Mouse (Mus musculus): ENCODE measurements around the gene Isg20. TPM values are rescaled to one million over a fixed set of nuclear protein-coding genes. Genes with fewer than 3 reads are reported as not detected.

The Isg20 gene
- 3.0 and 3.1 TPM in 2 replicates for polyA plus RNA-seq (2012; rRNA removed)

DNA sequence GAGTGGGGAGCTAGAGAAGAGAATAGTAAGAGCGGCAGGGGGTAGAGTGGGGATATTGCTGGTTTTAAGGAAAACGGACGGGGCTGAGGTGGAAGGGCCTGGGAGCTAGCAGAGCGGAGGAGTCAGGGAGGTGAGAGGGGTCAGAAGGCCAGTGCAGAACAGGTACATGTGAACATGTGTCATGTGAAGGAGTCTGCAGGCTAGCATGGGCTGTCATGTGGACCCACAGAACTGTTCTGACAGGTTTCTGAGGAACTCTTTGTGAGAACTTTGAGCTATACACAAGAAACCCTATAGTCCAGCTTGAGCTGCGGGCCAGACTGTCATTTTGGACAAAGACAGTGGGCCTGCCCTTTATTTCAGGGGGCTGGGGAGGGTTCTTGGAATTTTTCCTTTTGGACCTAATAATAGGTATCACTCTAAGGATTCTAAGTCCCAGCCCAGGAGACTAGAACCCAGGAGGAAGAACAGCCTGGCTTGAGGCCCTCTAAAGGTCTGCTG is at the start of gene Isg20:
Gene Isg20 (plus strand): TSS at position 451 of the 501 bp plus-strand sequence.

DNA sequence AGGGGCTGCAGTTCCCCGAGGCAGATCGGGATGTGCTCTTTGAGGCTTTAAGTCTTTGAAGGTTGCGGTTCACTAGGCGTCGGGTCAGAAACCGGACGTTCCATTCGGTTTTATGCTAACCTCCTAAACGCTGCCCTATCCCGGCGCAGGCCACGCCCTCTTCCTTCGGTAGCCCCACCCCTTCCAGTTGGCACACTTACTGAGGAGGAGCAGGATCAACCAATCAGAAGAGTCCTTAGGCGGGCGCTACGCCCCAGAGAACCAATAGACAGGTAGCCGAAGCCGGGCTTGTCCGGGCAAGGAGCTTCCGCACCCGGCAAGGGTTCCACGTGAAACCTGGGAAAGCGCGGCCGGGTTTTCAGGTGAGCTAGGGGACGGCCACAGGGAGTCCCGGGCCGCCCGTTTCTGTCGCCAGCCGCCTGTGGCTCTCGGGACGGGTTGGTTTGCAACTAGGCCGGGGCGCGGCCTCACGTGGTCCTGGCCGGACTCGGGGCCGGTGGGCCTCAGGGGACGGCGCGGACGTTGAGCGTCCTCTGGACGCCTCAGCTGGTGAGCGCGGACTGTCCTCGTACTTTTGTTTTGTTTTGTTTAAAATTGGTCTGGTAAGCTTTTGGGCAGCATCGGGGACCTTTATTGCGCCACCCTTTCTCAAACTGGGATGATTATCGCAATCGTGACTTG is 17.4 kb upstream of the Isg20 start, which contains the start of gene Aen:
Gene Aen (plus strand): TSS at position 202 of the 681 bp plus-strand sequence.

Other genes starting within 250 kb of the Isg20 start
- gene Ntrk3, start 175.4 kb upstream of the Isg20 start, polyA plus RNA-seq (2012; rRNA removed) = 47.0 and 47.3 TPM in 2 replicates
- gene Mrps11, start 130.3 kb upstream of the Isg20 start, polyA plus RNA-seq (2012; rRNA removed) = 71.4 and 81.1 TPM in 2 replicates
- 32.4 and 34.7 TPM in 2 replicates for gene Mrpl46, start 129.9 kb upstream of the Isg20 start, polyA plus RNA-seq (2012; rRNA removed)
- gene Det1, start 66.2 kb upstream of the Isg20 start, polyA plus RNA-seq (2012; rRNA removed) = 16.5 and 18.2 TPM in 2 replicates
- 35.1 and 37.9 TPM in 2 replicates for gene Aen, start 17.6 kb upstream of the Isg20 start, polyA plus RNA-seq (2012; rRNA removed)
- 2.7 and 43.9 TPM in 2 replicates for gene Acan, start 140.1 kb downstream of the Isg20 start, polyA plus RNA-seq (2012; rRNA removed)
- 2.1 and 2.6 TPM in 2 replicates for gene Hapln3, start 217.6 kb downstream of the Isg20 start, polyA plus RNA-seq (2012; rRNA removed)
- 92.3 and 99.0 TPM in 2 replicates for gene Mfge8, start 235.6 kb downstream of the Isg20 start, polyA plus RNA-seq (2012; rRNA removed)